Mouse (Mus musculus): ENCODE results near the gene Erp27.

DNA sequence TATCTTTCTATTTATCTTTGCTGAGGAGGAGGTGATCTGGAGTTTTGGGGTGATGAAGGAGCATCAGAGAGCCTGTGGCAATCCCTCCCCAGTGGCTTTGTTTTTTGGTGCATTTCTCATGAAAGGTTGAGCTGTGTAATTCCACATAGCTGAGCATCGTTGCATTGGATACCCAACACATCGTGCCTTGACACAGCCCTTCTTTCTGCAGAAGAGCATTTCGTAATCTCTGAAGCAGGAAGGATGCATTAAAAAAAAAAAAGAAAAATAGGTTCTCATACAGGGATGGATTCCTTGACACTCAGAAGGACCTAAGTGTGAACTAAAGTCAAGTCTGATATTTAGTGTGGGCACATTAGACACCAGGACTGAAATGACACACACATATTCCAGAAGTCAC is 33.3 kb upstream of the Erp27 start:
- TF ChIP-seq CTCF (IDR thresholded peaks at IDR 0.05; ENCODE audit: borderline replicate concordance, insufficient read depth, low read length) (no peak), POLR2A (IDR thresholded peaks at IDR 0.05; ENCODE audit: low read depth, low read length) (no peak)

Measured in embryonic fibroblast, embryonic 13.5 days (primary cell).